Mouse (Mus musculus) megakaryocyte, embryonic 14.5 days (primary cell): ENCODE data around the gene Cyp24a1. TPM values are rescaled to one million over a fixed set of nuclear protein-coding genes. Genes with fewer than 3 reads are reported as not detected.
"Not testable (repeated sequence)": the region's sequence is repeated elsewhere in the genome, so short reads cannot be mapped to it uniquely, and the experiment has no call there.

ENCODE experiments used
- H3K27me3 ChIP-seq: replicated peaks from 2 replicates; pipeline ENCODE3; 2012; ENCODE audit warnings: inconsistent platforms
- H3K36me3 ChIP-seq: replicated peaks from 2 replicates; pipeline ENCODE3; 2012; ENCODE audit warnings: low read length, inconsistent platforms, mixed read lengths
- H3K4me1 ChIP-seq: 2 replicates; pipeline ENCODE4 v1.6.1; 2012; ENCODE audit warnings: inconsistent platforms
- H3K4me3 ChIP-seq: replicated peaks from 2 replicates; pipeline ENCODE3; 2012; ENCODE audit warnings: moderate library complexity, mild to moderate bottlenecking, inconsistent platforms
- H3K9me3 ChIP-seq: 2 replicates; pipeline ENCODE4 v1.6.1; 2012; ENCODE audit warnings: inconsistent platforms
- FLI1 ChIP-seq: IDR thresholded peaks from 2 replicates; pipeline ENCODE4 v1.6.1; 2012; ENCODE audit warnings: low read length, inconsistent platforms, mixed read lengths
- GATA1 ChIP-seq: IDR thresholded peaks from 3 replicates; pipeline ENCODE4 v1.6.1; 2012; ENCODE audit warnings: mixed read lengths, low read length, inconsistent platforms, borderline replicate concordance
- polyA plus RNA-seq: library from polyadenylated mRNA; stranded (reverse); fragments of >175 nt; gene quantifications from 2 replicates; pipeline ENCODE4 v1.2.3, GENCODE M21; 2012; ENCODE audit warnings: low replicate concordance; ENCODE audit not compliant: insufficient read depth

The Cyp24a1 gene
- polyA plus RNA-seq, 1 experiment: not detected

GRCm38 (mm10) chr2:170475164-170475563 lies 21.8 kb downstream of the Cyp24a1 start:
- no peak for TF ChIP-seq FLI1
- TF ChIP-seq GATA1: no peak

GRCm38 (mm10) chr2:170474125-170474524 lies 22.8 kb downstream of the Cyp24a1 start:
- no peaks in the 10 kb centered on the region for H3K36me3 ChIP-seq
- peaks cover 51% of the 10 kb centered on the region for H3K27me3 ChIP-seq
- TF ChIP-seq FLI1: no peak
- TF ChIP-seq GATA1: no peak
- no peak overlapping the region for H3K4me3 ChIP-seq
- peaks cover 16% of the 10 kb centered on the region for H3K4me1 ChIP-seq
- H3K9me3 ChIP-seq: peaks cover 21% of the 10 kb centered on the region

More at GRCm38 (mm10) chr2:170475164-170475563, 21.8 kb downstream of the Cyp24a1 start:
- Histone ChIP-seq H3K36me3 (no peaks in the 10 kb centered on the region), H3K27me3 (peaks cover 49% of the 10 kb centered on the region), H3K9me3 (peaks cover 21% of the 10 kb centered on the region), H3K4me1 (peaks cover 6% of the 10 kb centered on the region), H3K4me3 (no peak overlapping the region)

GRCm38 (mm10) chr2:170470591-170470990 lies 26.4 kb downstream of the Cyp24a1 start:
- peaks cover 58% of the 10 kb centered on the region for H3K27me3 ChIP-seq
- H3K36me3 ChIP-seq: no peaks in the 10 kb centered on the region
- no peak for TF ChIP-seq GATA1
- TF ChIP-seq FLI1: no peak
- H3K9me3 ChIP-seq: peaks cover 23% of the 10 kb centered on the region
- H3K4me3 ChIP-seq: no peak overlapping the region
- H3K4me1 ChIP-seq: peaks cover 18% of the 10 kb centered on the region

- Histone ChIP-seq H3K36me3 (no peaks in the 10 kb centered on the region), H3K9me3 (peaks cover 23% of the 10 kb centered on the region)
Measured at GRCm38 (mm10) chr2:170469616-170470308, 27.2 kb downstream of the Cyp24a1 start.

GRCm38 (mm10) chr2:170468009-170468408 lies 28.9 kb downstream of the Cyp24a1 start:
- TF ChIP-seq FLI1 (no peak), GATA1 (no peak)
- no peaks in the 10 kb centered on the region for H3K36me3 ChIP-seq
- peaks cover 53% of the 10 kb centered on the region for H3K27me3 ChIP-seq
- no peak overlapping the region for H3K4me3 ChIP-seq
- H3K4me1 ChIP-seq: peaks cover 18% of the 10 kb centered on the region
- H3K9me3 ChIP-seq: peaks cover 15% of the 10 kb centered on the region

More at GRCm38 (mm10) chr2:170469616-170470308, 27.2 kb downstream of the Cyp24a1 start:
- Histone ChIP-seq H3K27me3 (peaks cover 58% of the 10 kb centered on the region), H3K4me1 (peaks cover 18% of the 10 kb centered on the region), H3K4me3 (no peak overlapping the region)
- TF ChIP-seq GATA1 (no peak), FLI1 (no peak)

- H3K4me1 ChIP-seq: peaks cover 9% of the 10 kb centered on the region
- no peak overlapping the region for H3K4me3 ChIP-seq
- TF ChIP-seq GATA1 (no peak), FLI1 (no peak)
- peaks cover 50% of the 10 kb centered on the region for H3K27me3 ChIP-seq
- no peaks in the 10 kb centered on the region for H3K36me3 ChIP-seq
- H3K9me3 ChIP-seq: peaks cover 13% of the 10 kb centered on the region
Measured at GRCm38 (mm10) chr2:170464817-170465216, 32.1 kb downstream of the Cyp24a1 start.

- peaks cover 4% of the 10 kb centered on the region; the same call in 1 of the 2 replicates for H3K9me3 ChIP-seq
- no peaks in the 10 kb centered on the region for H3K4me1 ChIP-seq
- no peaks in the 10 kb centered on the region for H3K36me3 ChIP-seq
- peaks cover 51% of the 10 kb centered on the region for H3K27me3 ChIP-seq
- TF ChIP-seq FLI1: no peak
- no peak for TF ChIP-seq GATA1
- H3K4me3 ChIP-seq: no peak overlapping the region
Measured at GRCm38 (mm10) chr2:170461652-170462051, 35.3 kb downstream of the Cyp24a1 start.

- no peak for TF ChIP-seq FLI1
- no peak for TF ChIP-seq GATA1
- Histone ChIP-seq H3K27me3 (peaks cover 56% of the 10 kb centered on the region), H3K4me3 (peak overlapping the region; percentile 23), H3K36me3 (no peaks in the 10 kb centered on the region), H3K4me1 (no peaks in the 10 kb centered on the region), H3K9me3 (no peaks in the 10 kb centered on the region)
Measured at GRCm38 (mm10) chr2:170459805-170460204, 37.1 kb downstream of the Cyp24a1 start.

GRCm38 (mm10) chr2:170459183-170459582 lies 37.8 kb downstream of the Cyp24a1 start:
- H3K27me3 ChIP-seq: peaks cover 61% of the 10 kb centered on the region
- H3K4me3 ChIP-seq: no peak overlapping the region
- H3K36me3 ChIP-seq: no peaks in the 10 kb centered on the region
- TF ChIP-seq GATA1 (no peak), FLI1 (no peak)
- H3K9me3 ChIP-seq: no peaks in the 10 kb centered on the region
- no peaks in the 10 kb centered on the region; the same call in 1 of the 2 replicates for H3K4me1 ChIP-seq

- not testable (repeated sequence) for H3K36me3 ChIP-seq, H3K4me3 ChIP-seq, H3K4me1 ChIP-seq, H3K9me3 ChIP-seq
- H3K27me3 ChIP-seq: peaks cover 56% of the 10 kb centered on the region
Measured at GRCm38 (mm10) chr2:170453809-170454208, 43.1 kb downstream of the Cyp24a1 start.
